ENCODE assay signal across 10 mouse cellular contexts in the genomic region with DNA sequence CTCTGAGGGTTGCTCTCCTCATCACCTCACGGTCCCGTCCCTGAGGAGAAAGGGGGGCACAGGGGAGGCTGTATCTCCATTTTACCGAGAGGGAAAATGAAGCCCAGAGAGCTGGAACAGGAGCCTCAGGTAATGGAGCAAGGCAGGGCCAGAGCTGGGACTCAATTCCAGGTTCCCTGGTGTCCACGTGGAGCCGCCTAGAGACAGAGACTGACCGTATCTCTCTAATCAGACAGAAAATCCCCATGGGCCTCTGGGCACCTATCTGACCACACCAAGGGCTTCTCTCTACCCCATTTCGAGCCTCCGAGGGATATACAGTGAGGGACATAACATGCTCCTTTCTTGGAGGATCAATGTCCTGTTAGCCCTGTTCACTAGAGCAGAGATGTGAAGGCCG. TPM values are rescaled to one million over a fixed set of nuclear protein-coding genes. Genes with fewer than 3 reads are reported as not detected.
A peak's percentile ranks its signal among the peaks of the same experiment; 100 is the strongest.
DNase-seq lines count a peak whose midpoint lies in the region; ATAC-seq and TF ChIP-seq lines count a peak whose summit lies in the region.
"Had no signal": no experiment of that assay in that cellular context is flagged by ENCODE, and none has a peak within 500 bp of the region (broad histone marks: within the 10 kb centered on the region; RNA-seq: fewer than 3 reads in every experiment).

No protein-coding gene starts in this region.

- H3K4me3 ChIP-seq in forebrain, embryonic 10.5 days, result no peak overlapping the region
- no peak overlapping the region for H3K4me3 ChIP-seq in forebrain, embryonic 11.5 days (ENCODE audit: low read depth, low read length)
- H3K4me3 ChIP-seq in layer of hippocampus, adult 2 months, result no peak overlapping the region; the same call in 1 of the 2 replicates
- H3K4me3 ChIP-seq in ES-E14 (ENCODE audit: insufficient read depth in 1 of 2, low read depth in 1 of 2, low read length in 2 of 2, poor library complexity in 1 of 2, severe bottlenecking in 1 of 2), result no peak overlapping the region
- no peak overlapping the region for H3K4me3 ChIP-seq in hindbrain, embryonic 16.5 days (ENCODE audit: low read length)
- H3K4me3 ChIP-seq: embryonic facial prominence, embryonic 15.5 days had no signal

- H3K9ac ChIP-seq in forebrain, embryonic 11.5 days (ENCODE audit: low read length), result no peak overlapping the region
- peak overlapping the region; percentile 36; the same call in 1 of the 2 replicates for H3K9ac ChIP-seq in ES-E14 (ENCODE audit: insufficient read depth, low read depth, low read length, poor library complexity, severe bottlenecking)
- no peak overlapping the region for H3K9ac ChIP-seq in hindbrain, embryonic 16.5 days (ENCODE audit: low read depth, low read length)
- H3K9ac ChIP-seq: embryonic facial prominence, embryonic 15.5 days had no signal

- in situ Hi-C loops in ES-E14 (cut with MboI; ENCODE audit: low sequenced_read_pairs in 2 of 2, unreplicated experiment in 2 of 2), result no loop called here

- H3K36me3 ChIP-seq in forebrain, embryonic 10.5 days (replicated peaks), result peaks cover 79% of the 10 kb centered on the region
- peaks cover 5% of the 10 kb centered on the region; the same call in 1 of the 2 replicates for H3K36me3 ChIP-seq in forebrain, embryonic 11.5 days (ENCODE audit: control insufficient read depth, insufficient read depth, low read length)
- H3K36me3 ChIP-seq in ES-E14 (ENCODE audit: control insufficient read depth, insufficient read depth, low read length, poor library complexity, severe bottlenecking), result peaks cover 25% of the 10 kb centered on the region
- H3K36me3 ChIP-seq in hindbrain, embryonic 16.5 days (ENCODE audit: control insufficient read depth, insufficient read depth, low read length), result peaks cover 34% of the 10 kb centered on the region

- H3K27me3 ChIP-seq in forebrain, embryonic 10.5 days (ENCODE audit: poor library complexity, severe bottlenecking), result no peaks in the 10 kb centered on the region
- no peaks in the 10 kb centered on the region for H3K27me3 ChIP-seq in forebrain, embryonic 11.5 days (ENCODE audit: control insufficient read depth, insufficient read depth, low read length)
- no peaks in the 10 kb centered on the region for H3K27me3 ChIP-seq in hindbrain, embryonic 16.5 days (replicated peaks; ENCODE audit: control insufficient read depth, insufficient read depth, low read length)
- H3K27me3 ChIP-seq: embryonic facial prominence, embryonic 15.5 days had no signal

- H3K9me3 ChIP-seq in forebrain, embryonic 10.5 days, result no peaks in the 10 kb centered on the region
- no peaks in the 10 kb centered on the region for H3K9me3 ChIP-seq in forebrain, embryonic 11.5 days (ENCODE audit: control insufficient read depth, low read length)
- H3K9me3 ChIP-seq in ES-E14 (ENCODE audit: control insufficient read depth, insufficient read depth, low read depth, low read length), result no peaks in the 10 kb centered on the region
- H3K9me3 ChIP-seq in hindbrain, embryonic 16.5 days (ENCODE audit: control insufficient read depth, low read length), result no peaks in the 10 kb centered on the region
- H3K9me3 ChIP-seq: embryonic facial prominence, embryonic 15.5 days had no signal

- no peak overlapping the region for H3K4me2 ChIP-seq in forebrain, embryonic 11.5 days (ENCODE audit: low read depth, low read length, severe bottlenecking)
- no peak overlapping the region for H3K4me2 ChIP-seq in hindbrain, embryonic 16.5 days (ENCODE audit: low read length)
- H3K4me2 ChIP-seq: embryonic facial prominence, embryonic 15.5 days had no signal

- ATAC-seq in forebrain, embryonic 11.5 days (replicated peaks; ENCODE audit: low FRiP score), result no peak
- no peak for ATAC-seq in hindbrain, embryonic 16.5 days

- peaks cover 42% of the 10 kb centered on the region for H3K4me1 ChIP-seq in forebrain, embryonic 10.5 days
- peaks cover 16% of the 10 kb centered on the region for H3K4me1 ChIP-seq in forebrain, embryonic 11.5 days (replicated peaks; ENCODE audit: control insufficient read depth, insufficient read depth, low read length)
- H3K4me1 ChIP-seq in ES-E14 (ENCODE audit: control insufficient read depth in 2 of 2, insufficient read depth in 2 of 2, low read length in 2 of 2, poor library complexity in 1 of 2), result peaks cover 8 to 29% of the 10 kb centered on the region in 2 experiments
- peaks cover 39% of the 10 kb centered on the region for H3K4me1 ChIP-seq in hindbrain, embryonic 16.5 days (ENCODE audit: control insufficient read depth, insufficient read depth, low read depth, low read length)

- no peak for TF ChIP-seq CTCF in layer of hippocampus, adult 2 months (conservative IDR thresholded peaks at IDR 0.05)

- WGBS in forebrain, embryonic 10.5 days, result 93% methylated on average over 9 of the region's 9 CpGs
- WGBS in forebrain, embryonic 11.5 days, result 91% methylated on average over 9 of the region's 9 CpGs
- 92% methylated on average over 9 of the region's 9 CpGs for WGBS in hindbrain, embryonic 16.5 days

- DNase-seq in forebrain, embryonic 10.5 days (ENCODE audit: extremely low spot score, low spot score), result no peak
- DNase-seq in forebrain, embryonic 11.5 days (ENCODE audit: low spot score), result no peak
- DNase-seq in layer of hippocampus, adult 2 months (ENCODE audit: low spot score in 2 of 2), result no peak
- DNase-seq in layer of hippocampus, adult 11-12 months (ENCODE audit: low spot score), result no peak
- DNase-seq in ES-E14 (ENCODE audit: low read depth, low spot score), result no peak
- DNase-seq in right cerebral cortex, adult 2 months (ENCODE audit: low spot score in 2 of 2), result no peak
- DNase-seq in gastrocnemius, postnatal 4 days (ENCODE audit: low spot score in 2 of 2), result no peak

- H3K27ac ChIP-seq in forebrain, embryonic 10.5 days, result peak overlapping the region; percentile 78
- no peak overlapping the region for H3K27ac ChIP-seq in forebrain, embryonic 11.5 days (ENCODE audit: low read depth, low read length)
- peak overlapping the region; percentile 94 for H3K27ac ChIP-seq in layer of hippocampus, adult 2 months
- H3K27ac ChIP-seq in ES-E14 (ENCODE audit: insufficient read depth, low read depth, low read length, poor library complexity, severe bottlenecking), result 0 out of 2 replicates have a peak overlapping the region, but pooled peaks have one; percentile 3
- peak overlapping the region; percentile 82; the same call in 1 of the 2 replicates for H3K27ac ChIP-seq in hindbrain, embryonic 16.5 days (ENCODE audit: low read depth, low read length)

TF ChIP-seq in ES-E14, 5 proteins besides CTCF, POLR2A, EP300 and RAD21:
- TF ChIP-seq ZNF384 (IDR thresholded peaks at IDR 0.05; ENCODE audit: low read depth, low read length) (no peak), ZC3H11A (IDR thresholded peaks at IDR 0.05; ENCODE audit: borderline replicate concordance, low read depth, low read length) (no peak), CHD2 (IDR thresholded peaks at IDR 0.05; ENCODE audit: low read depth, low read length) (no peak), HCFC1 (IDR thresholded peaks at IDR 0.05; ENCODE audit: borderline replicate concordance, insufficient read depth, low read length) (no peak), MAFK (IDR thresholded peaks at IDR 0.05; ENCODE audit: insufficient read depth, low read depth, low read length) (no peak)

RNA-seq across cellular contexts. Expression of a gene that starts 10.7 kb away (rescaled TPM):
- polyA plus RNA-seq in forebrain, embryonic 10.5 days (2016; fragmentation: Nextera tagmentation; extraction: Ambion mirVana), result 25.5 and 27.3 TPM in 2 replicates
- 24.0 and 25.5 TPM in 2 replicates for polyA plus RNA-seq in forebrain, embryonic 11.5 days (2014; fragmentation: Nextera tagmentation; extraction: Ambion mirVana)
- total RNA-seq in layer of hippocampus, adult 2 months (2021), result 100 to 1,000 TPM; 105 to 108 TPM
- total RNA-seq in ES-E14 (2012; rRNA removed), result 11.7 and 19.3 TPM in 2 replicates
- 51.4 and 53.2 TPM in 2 replicates for polyA plus RNA-seq in hindbrain, embryonic 16.5 days (2015; fragmentation: Nextera tagmentation; extraction: Ambion mirVana)
- total RNA-seq in gastrocnemius, postnatal 4 days (2021), result 10 to 100 TPM; 47.6 to 59.3 TPM

RNA-seq across cellular contexts. Expression of a gene that starts 22.1 kb away (rescaled TPM):
- polyA plus RNA-seq in forebrain, embryonic 10.5 days (2016; fragmentation: Nextera tagmentation; extraction: Ambion mirVana), result 47.0 and 48.1 TPM in 2 replicates
- 35.9 and 41.4 TPM in 2 replicates for polyA plus RNA-seq in forebrain, embryonic 11.5 days (2014; fragmentation: Nextera tagmentation; extraction: Ambion mirVana)
- total RNA-seq in layer of hippocampus, adult 2 months (2021), result 100 to 1,000 TPM; 338 to 354 TPM
- total RNA-seq in ES-E14 (2012; rRNA removed), result 10.1 and 11.6 TPM in 2 replicates
- 112 and 130 TPM in 2 replicates for polyA plus RNA-seq in hindbrain, embryonic 16.5 days (2015; fragmentation: Nextera tagmentation; extraction: Ambion mirVana)
- total RNA-seq in gastrocnemius, postnatal 4 days (2021), result 10 to 100 TPM; 41.2 to 41.5 TPM
- total RNA-seq: neutrophil, adult 5-6 weeks had no signal

RNA-seq across cellular contexts. Expression of a gene that starts 37.2 kb away (rescaled TPM):
- polyA plus RNA-seq in forebrain, embryonic 10.5 days (2016; fragmentation: Nextera tagmentation; extraction: Ambion mirVana), result 14.2 and 14.4 TPM in 2 replicates
- polyA plus RNA-seq in forebrain, embryonic 11.5 days (2014; fragmentation: Nextera tagmentation; extraction: Ambion mirVana), result 11.6 and 12.8 TPM in 2 replicates
- 10 to 100 TPM; 14.0 to 15.7 TPM for total RNA-seq in layer of hippocampus, adult 2 months (2021)
- total RNA-seq in ES-E14 (2012; rRNA removed), result 4.8 and 5.2 TPM in 2 replicates
- 18.9 and 20.7 TPM in 2 replicates for polyA plus RNA-seq in hindbrain, embryonic 16.5 days (2015; fragmentation: Nextera tagmentation; extraction: Ambion mirVana)
- 1 to 10 TPM; 7.8 to 9.8 TPM for total RNA-seq in gastrocnemius, postnatal 4 days (2021)

RNA-seq across cellular contexts. Expression of a gene that starts 40.8 kb away (rescaled TPM):
- polyA plus RNA-seq in forebrain, embryonic 10.5 days (2016; fragmentation: Nextera tagmentation; extraction: Ambion mirVana), result 3.9 and 4.4 TPM in 2 replicates
- 2.3 and 3.6 TPM in 2 replicates for polyA plus RNA-seq in forebrain, embryonic 11.5 days (2014; fragmentation: Nextera tagmentation; extraction: Ambion mirVana)
- total RNA-seq in layer of hippocampus, adult 2 months (2021), result 1 to 10 TPM; 4.5 to 5.0 TPM
- 1.3 and 1.6 TPM in 2 replicates for total RNA-seq in ES-E14 (2012; rRNA removed)
- polyA plus RNA-seq in hindbrain, embryonic 16.5 days (2015; fragmentation: Nextera tagmentation; extraction: Ambion mirVana), result 5.8 and 7.7 TPM in 2 replicates
- 1 to 10 TPM; 1.8 to 2.6 TPM for total RNA-seq in gastrocnemius, postnatal 4 days (2021)

RNA-seq across cellular contexts. Expression of a gene that starts 48.5 kb away (rescaled TPM):
- 31.9 and 33.5 TPM in 2 replicates for polyA plus RNA-seq in forebrain, embryonic 10.5 days (2016; fragmentation: Nextera tagmentation; extraction: Ambion mirVana)
- polyA plus RNA-seq in forebrain, embryonic 11.5 days (2014; fragmentation: Nextera tagmentation; extraction: Ambion mirVana), result 16.1 and 16.4 TPM in 2 replicates
- total RNA-seq in layer of hippocampus, adult 2 months (2021), result 1 to 10 TPM in 1 of 2 experiments, under 1 TPM in 1; 0.98 to 1.1 TPM
- 10.3 and 17.5 TPM in 2 replicates for total RNA-seq in ES-E14 (2012; rRNA removed)
- polyA plus RNA-seq in hindbrain, embryonic 16.5 days (2015; fragmentation: Nextera tagmentation; extraction: Ambion mirVana), result 1.7 and 2.3 TPM in 2 replicates
- total RNA-seq in gastrocnemius, postnatal 4 days (2021), result under 1 TPM in 1 of 2 experiments, not detected in 1; 0.47 TPM
- total RNA-seq: neutrophil, adult 5-6 weeks had no signal

Comparison
In these comparisons a context has a peak if more than half of its experiments do, and no peak if none do; other contexts are left out.
1. RNA of a gene that starts 22.1 kb away (total RNA-seq): 338 to 354 TPM in layer of hippocampus, adult 2 months; 41.2 to 41.5 TPM in gastrocnemius, postnatal 4 days and 10.1 to 11.6 TPM in ES-E14; every median in the first group is over 4 times any median in the second.